Comparison of ENCODE assay signal across 17 mouse cellular contexts in the genomic region with DNA sequence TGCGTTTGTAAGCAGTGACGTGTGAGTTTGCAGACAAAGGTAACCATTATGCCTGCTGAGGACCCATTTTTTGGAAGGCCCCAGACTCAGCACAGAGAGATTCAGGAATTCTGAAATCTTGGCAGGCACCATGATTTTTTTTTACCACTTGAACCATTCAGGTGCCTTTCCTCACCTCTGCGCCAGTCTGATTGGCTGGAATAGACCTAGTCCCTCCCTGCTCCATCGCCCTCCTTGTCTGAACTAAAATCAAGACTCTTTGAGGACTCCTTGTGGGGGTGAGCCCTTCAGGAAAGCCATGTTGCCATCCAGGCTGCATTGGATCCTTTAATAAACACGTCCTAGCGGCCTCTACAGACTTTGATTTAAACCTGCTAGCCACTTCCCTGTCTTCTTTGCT.
"Had no signal": no experiment of that assay in that cellular context is flagged by ENCODE, and none has a peak within 500 bp of the region (broad histone marks: within the 10 kb centered on the region; RNA-seq: fewer than 3 reads in every experiment).

No protein-coding gene starts in this region.

- H3K27me3 ChIP-seq: midbrain, embryonic 13.5 days; midbrain, embryonic 15.5 days; neural tube, embryonic 13.5 days; neural tube, embryonic 15.5 days had no signal

- H3K4me1 ChIP-seq: midbrain, embryonic 10.5 days; midbrain, embryonic 13.5 days; midbrain, embryonic 15.5 days; neural tube, embryonic 13.5 days; neural tube, embryonic 15.5 days had no signal

- DNase-seq: lung, adult 18-20 months; lung, embryonic 14.5 days; lung, postnatal 10 days; lung, postnatal 4 days; retina, postnatal 1 day; right cerebral cortex, adult 18-20 months; right cerebral cortex, postnatal 25 days; right cerebral cortex, postnatal 4 days; spleen, adult 18-20 months; thymus, adult 18-20 months; thymus, postnatal 14 days; thymus, postnatal 36 days had no signal

- H3K27ac ChIP-seq: midbrain, embryonic 10.5 days; midbrain, embryonic 13.5 days; midbrain, embryonic 15.5 days; neural tube, embryonic 13.5 days; neural tube, embryonic 15.5 days had no signal

- H3K36me3 ChIP-seq: midbrain, embryonic 10.5 days; midbrain, embryonic 13.5 days; midbrain, embryonic 15.5 days; neural tube, embryonic 15.5 days had no signal

- H3K4me2 ChIP-seq: lung, embryonic 14.5 days; midbrain, embryonic 13.5 days; midbrain, embryonic 15.5 days; neural tube, embryonic 13.5 days; neural tube, embryonic 15.5 days had no signal

- H3K9ac ChIP-seq: lung, embryonic 14.5 days; midbrain, embryonic 13.5 days; midbrain, embryonic 15.5 days; neural tube, embryonic 13.5 days; neural tube, embryonic 15.5 days had no signal

- ATAC-seq: midbrain, embryonic 13.5 days; midbrain, embryonic 15.5 days had no signal

- H3K9me3 ChIP-seq: midbrain, embryonic 10.5 days; midbrain, embryonic 13.5 days; midbrain, embryonic 15.5 days; neural tube, embryonic 13.5 days; neural tube, embryonic 15.5 days had no signal

- H3K4me3 ChIP-seq: midbrain, embryonic 10.5 days; midbrain, embryonic 13.5 days; midbrain, embryonic 15.5 days; neural tube, embryonic 13.5 days; neural tube, embryonic 15.5 days had no signal
